Mouse (Mus musculus) urinary bladder, adult 18-20 months (tissue): ENCODE results near the gene Oosp1.

Experiments used
- DNase-seq, 2 experiments: peaks; one replicate each; pipeline ENCODE4 v3.0.0; 2022; ENCODE audit warnings: low spot score in 2 of 2, mixed read lengths in 2 of 2

Oosp1 gene

GRCm38 (mm10) chr19:11623551-11623950 is 67.4 kb downstream of the Oosp1 start, which contains the start of gene Ms4a2:
Ms4a2 (minus strand) TSS chr19:11623719.
- DNase-seq = no peak

- DNase-seq = no peak
Observed at GRCm38 (mm10) chr19:11617983-11618382, 73.0 kb downstream of the Oosp1 start.
